Mouse (Mus musculus): ENCODE results near the gene Vmn1r4.

DNA sequence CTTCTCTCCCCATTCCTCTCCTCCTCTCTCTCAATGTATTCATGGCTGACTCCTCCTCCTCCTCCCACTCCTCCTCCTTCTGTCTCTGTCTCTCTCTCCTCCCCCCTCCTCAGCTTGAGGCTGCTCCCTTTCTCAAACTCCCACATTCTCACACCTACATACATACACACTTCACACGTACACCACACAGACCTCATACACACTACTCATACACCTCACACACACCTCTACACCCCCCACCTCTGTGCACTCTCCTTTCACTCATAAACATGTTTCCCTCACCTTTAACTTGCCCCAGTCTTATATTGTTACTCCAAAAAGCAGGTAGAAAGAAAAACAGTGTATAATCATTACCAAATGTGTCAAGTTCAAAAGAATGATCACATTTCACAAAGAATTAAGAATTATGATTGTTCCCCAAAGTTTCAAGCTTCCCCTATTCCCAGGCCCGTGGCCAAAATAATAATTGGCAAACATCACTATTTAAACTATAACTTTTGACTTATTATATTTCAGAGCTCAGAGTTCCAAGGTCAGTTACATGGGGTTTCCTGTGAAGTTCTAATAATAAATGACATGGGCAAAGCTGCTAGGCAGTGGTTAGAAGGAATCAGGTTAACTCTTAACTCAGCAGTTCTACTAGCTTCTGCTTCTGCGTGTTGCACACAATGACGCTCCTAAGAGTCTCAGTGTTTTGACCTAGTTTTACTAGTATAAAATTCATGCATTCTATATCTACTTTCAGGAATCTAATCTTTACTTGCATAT is 8.0 kb downstream of the Vmn1r4 start:
- TF ChIP-seq CTCF (IDR thresholded peaks at IDR 0.05; ENCODE audit: control insufficient read depth, insufficient read depth, insufficient read length) (no peak), FOSL1 (IDR thresholded peaks at IDR 0.05; ENCODE audit: insufficient read depth, low read length, poor library complexity, severe bottlenecking) (no peak), USF1 (IDR thresholded peaks at IDR 0.05; ENCODE audit: low read depth) (no peak)
